Mouse (Mus musculus) MEL (cell line): ENCODE measurements around the gene Pxmp4. TPM values are rescaled to one million over a fixed set of nuclear protein-coding genes. Genes with fewer than 3 reads are reported as not detected.

ENCODE experiments used
- DNase-seq: peaks from one replicate; pipeline ENCODE4 v3.0.0; 2011; ENCODE audit warnings: low read depth, low spot score
- H3K27ac ChIP-seq: 2 replicates; pipeline ENCODE4 v1.5.1; 2012; ENCODE audit warnings: low read depth, mild to moderate bottlenecking, control low read depth, low read length, moderate library complexity; ENCODE audit not compliant: control insufficient read depth
- H3K27me3 ChIP-seq, 2 experiments: fragments of 150-350 bp in 1 of 2; sonication (generic) in 1 of 2; 2 replicates each; pipeline ENCODE4 v1.6.1; 2012; ENCODE audit warnings: low read length in 2 of 2, mild to moderate bottlenecking in 2 of 2, improper control_type of control experiment in 1 of 2, moderate library complexity in 1 of 2; ENCODE audit not compliant: insufficient read depth in 2 of 2, control insufficient read depth in 1 of 2
- H3K36me3 ChIP-seq, 2 experiments: 2 replicates each; pipeline ENCODE4 v1.6.1; 2012 to 2014; ENCODE audit warnings: low read length in 2 of 2, improper control_type of control experiment in 1 of 2, inconsistent platforms in 1 of 2, mild to moderate bottlenecking in 1 of 2; ENCODE audit not compliant: insufficient read depth in 2 of 2, control insufficient read depth in 1 of 2
- H3K4me1 ChIP-seq, 2 experiments: fragments of 150-350 bp in 1 of 2; sonication (generic) in 1 of 2; 2 replicates each; pipeline ENCODE4 v1.6.1; 2012; ENCODE audit warnings: low read length in 2 of 2, improper control_type of control experiment in 1 of 2, mild to moderate bottlenecking in 1 of 2; ENCODE audit not compliant: insufficient read depth in 2 of 2, control insufficient read depth in 1 of 2
- H3K4me3 ChIP-seq, 2 experiments: fragments of 150-350 bp in 1 of 2; sonication (generic) in 1 of 2; 2 replicates each; pipeline ENCODE4 v1.5.1; 2012; ENCODE audit warnings: low read depth in 2 of 2, low read length in 2 of 2, mild to moderate bottlenecking in 2 of 2, moderate library complexity in 2 of 2, control low read depth in 1 of 2, improper control_type of control experiment in 1 of 2; ENCODE audit not compliant: control insufficient read depth in 1 of 2, insufficient read depth in 1 of 2
- H3K79me2 ChIP-seq: 2 replicates; pipeline ENCODE4 v1.6.1; 2012; ENCODE audit warnings: mild to moderate bottlenecking, low read length, moderate library complexity; ENCODE audit not compliant: control insufficient read depth, poor library complexity, insufficient read depth
- H3K9ac ChIP-seq: 2 replicates; pipeline ENCODE4 v1.6.1; 2012; ENCODE audit warnings: low read depth, mild to moderate bottlenecking, control low read depth, low read length, moderate library complexity; ENCODE audit not compliant: control insufficient read depth, poor library complexity, severe bottlenecking
- H3K9me3 ChIP-seq: fragments of 150-350 bp; sonication (generic); replicated peaks from 2 replicates; pipeline ENCODE4 v1.6.1; 2012; ENCODE audit warnings: mild to moderate bottlenecking, low read length, improper control_type of control experiment, moderate library complexity; ENCODE audit not compliant: insufficient read depth
- BHLHE40 ChIP-seq: IDR thresholded peaks from 2 replicates; pipeline ENCODE4 v1.6.1; 2012; ENCODE audit warnings: low read depth, mild to moderate bottlenecking, inconsistent platforms, low read length, improper control_type of control experiment, borderline replicate concordance
- CHD1 ChIP-seq: IDR thresholded peaks from 2 replicates; pipeline ENCODE4 v1.6.1; 2012; ENCODE audit warnings: low read depth, mild to moderate bottlenecking, inconsistent platforms, low read length, improper control_type of control experiment
- CHD2 ChIP-seq: IDR thresholded peaks from 2 replicates; pipeline ENCODE4 v1.6.1; 2011; ENCODE audit warnings: low read length, improper control_type of control experiment
- EP300 ChIP-seq, 2 experiments: IDR thresholded peaks; 2 replicates each; pipeline ENCODE4 v1.6.1; 2011; ENCODE audit warnings: improper control_type of control experiment in 2 of 2, low read length in 2 of 2, low read depth in 1 of 2, mild to moderate bottlenecking in 1 of 2
- ETS1 ChIP-seq: IDR thresholded peaks from 2 replicates; pipeline ENCODE4 v1.6.1; 2012; ENCODE audit warnings: low read depth, mild to moderate bottlenecking, inconsistent platforms, low read length, improper control_type of control experiment, moderate library complexity
- GABPA ChIP-seq: IDR thresholded peaks from 2 replicates; pipeline ENCODE4 v1.6.1; 2012; ENCODE audit warnings: low read depth, mild to moderate bottlenecking, inconsistent platforms, low read length, improper control_type of control experiment, moderate library complexity
- HCFC1 ChIP-seq: IDR thresholded peaks from 2 replicates; pipeline ENCODE4 v1.6.1; 2012; ENCODE audit warnings: low read depth, mild to moderate bottlenecking, inconsistent platforms, low read length, improper control_type of control experiment, moderate library complexity
- MAFK ChIP-seq: IDR thresholded peaks from 2 replicates; pipeline ENCODE4 v1.6.1; 2011; ENCODE audit warnings: low read depth, mild to moderate bottlenecking, low read length, improper control_type of control experiment, borderline replicate concordance
- MAZ ChIP-seq: IDR thresholded peaks from 2 replicates; pipeline ENCODE4 v1.6.1; 2012; ENCODE audit warnings: low read depth, mild to moderate bottlenecking, inconsistent platforms, low read length, improper control_type of control experiment
- MEF2A ChIP-seq: IDR thresholded peaks from 2 replicates; pipeline ENCODE4 v1.6.1; 2014; ENCODE audit warnings: low read depth, mild to moderate bottlenecking, inconsistent platforms, low read length, improper control_type of control experiment; ENCODE audit not compliant: poor library complexity, insufficient replicate concordance, severe bottlenecking; ENCODE audit errors: extremely low read depth
- MYB ChIP-seq: IDR thresholded peaks from 2 replicates; pipeline ENCODE4 v1.6.1; 2011; ENCODE audit warnings: mild to moderate bottlenecking, low read depth, low read length, improper control_type of control experiment
- MYC ChIP-seq: IDR thresholded peaks from 2 replicates; pipeline ENCODE4 v1.6.1; 2011; ENCODE audit warnings: low read depth, mild to moderate bottlenecking, low read length, improper control_type of control experiment, moderate library complexity
- NELFE ChIP-seq: IDR thresholded peaks from 2 replicates; pipeline ENCODE4 v1.6.1; 2011; ENCODE audit warnings: low read depth, low read length, improper control_type of control experiment
- NRF1 ChIP-seq: IDR thresholded peaks from 2 replicates; pipeline ENCODE4 v1.6.1; 2014; ENCODE audit warnings: low read depth, mild to moderate bottlenecking, inconsistent platforms, low read length, improper control_type of control experiment, moderate library complexity; ENCODE audit not compliant: poor library complexity, insufficient read depth, severe bottlenecking
- POLR2A ChIP-seq, 2 experiments: IDR thresholded peaks; 2 replicates each; pipeline ENCODE4 v1.6.1; 2011 to 2012; ENCODE audit warnings: low read length in 2 of 2, mild to moderate bottlenecking in 2 of 2, control low read depth in 1 of 2, improper control_type of control experiment in 1 of 2, low read depth in 1 of 2, moderate library complexity in 1 of 2; ENCODE audit not compliant: control insufficient read depth in 1 of 2, insufficient read depth in 1 of 2, poor library complexity in 1 of 2
- POLR2AphosphoS5 ChIP-seq: IDR thresholded peaks from 2 replicates; pipeline ENCODE4 v1.6.1; 2012; ENCODE audit warnings: low read depth, borderline replicate concordance, mild to moderate bottlenecking, inconsistent platforms, low read length, moderate library complexity, mixed read lengths
- SIN3A ChIP-seq: IDR thresholded peaks from 2 replicates; pipeline ENCODE4 v1.6.1; 2012; ENCODE audit warnings: low read length, improper control_type of control experiment, inconsistent platforms
- TAL1 ChIP-seq: IDR thresholded peaks from 2 replicates; pipeline ENCODE4 v1.6.1; 2012; ENCODE audit warnings: mild to moderate bottlenecking, inconsistent platforms, low read length, moderate library complexity, mixed read lengths
- TBP ChIP-seq: IDR thresholded peaks from 2 replicates; pipeline ENCODE4 v1.8.0; 2011; ENCODE audit warnings: low read depth, low read length, improper control_type of control experiment
- TCF12 ChIP-seq: IDR thresholded peaks from 2 replicates; pipeline ENCODE4 v1.6.1; 2014; ENCODE audit warnings: low read depth, mild to moderate bottlenecking, inconsistent platforms, low read length, improper control_type of control experiment, moderate library complexity
- USF2 ChIP-seq, 2 experiments: IDR thresholded peaks; 2 replicates each; pipeline ENCODE4 v1.6.1; 2011 to 2012; ENCODE audit warnings: improper control_type of control experiment in 2 of 2, low read length in 2 of 2, borderline replicate concordance in 1 of 2, inconsistent platforms in 1 of 2, low read depth in 1 of 2, mild to moderate bottlenecking in 1 of 2; ENCODE audit not compliant: insufficient read depth in 1 of 2
- ZC3H11A ChIP-seq: IDR thresholded peaks from 2 replicates; pipeline ENCODE4 v1.6.1; 2012; ENCODE audit warnings: low read depth, mild to moderate bottlenecking, inconsistent platforms, low read length, improper control_type of control experiment
- polyA plus RNA-seq, 2 experiments: library from polyadenylated mRNA; stranded (reverse) in 1 of 2; unstranded in 1 of 2; fragments of >175 nt in 1 of 2; fragments of >200 nt in 1 of 2; gene quantifications; 2 replicates each; pipeline versions ENCODE4 v1.2.1 to v1.2.4; 2012; ENCODE audit warnings: low replicate concordance in 2 of 2, low read depth in 1 of 2; ENCODE audit not compliant: insufficient read length in 2 of 2, insufficient read depth in 1 of 2, missing spikeins in 1 of 2
- total RNA-seq: library from RNA; depleted of rRNA; stranded (reverse); fragments of 300-350 nt; gene quantifications from 2 replicates; pipeline ENCODE4 v1.2.3, GENCODE M21; 2012

Gene Pxmp4
- total and polyA plus RNA-seq, 3 experiments: 5.9 to 12.2 TPM; not detected in 1

- no peak overlapping the region for H3K4me3 ChIP-seq
- no peak overlapping the region for H3K27ac ChIP-seq
- H3K9ac ChIP-seq: no peak overlapping the region
- H3K9me3 ChIP-seq: no peaks in the 10 kb centered on the region
- peaks cover 0 to 6% of the 10 kb centered on the region in 2 experiments; a peak in 1 of 4 replicates for H3K36me3 ChIP-seq
- no peak for DNase-seq
- peaks cover 8 to 12% of the 10 kb centered on the region in 2 experiments for H3K4me1 ChIP-seq
- no peaks in the 10 kb centered on the region for H3K27me3 ChIP-seq
- TF ChIP-seq HCFC1 (no peak), EP300 (IDR thresholded peaks at IDR 0.05; ENCODE audit: low read depth in 1 of 2, low read length in 2 of 2) (no peak), NRF1 (no peak), MAZ (no peak), ZC3H11A (no peak), SIN3A (no peak), NELFE (no peak), POLR2A (IDR thresholded peaks at IDR 0.05; ENCODE audit: control insufficient read depth in 1 of 2, insufficient read depth in 1 of 2, low read depth in 1 of 2, low read length in 2 of 2, poor library complexity in 1 of 2) (no peak), MEF2A (no peak), MYC (no peak), MAFK (no peak), MYB (no peak), ETS1 (no peak), TAL1 (no peak)
- no peaks in the 10 kb centered on the region for H3K79me2 ChIP-seq
These were observed 32.3 kb upstream of the Pxmp4 start for GRCm38 (mm10) chr2:154635826-154636225.

- Histone ChIP-seq H3K4me1 (peaks cover 8 to 12% of the 10 kb centered on the region in 2 experiments), H3K9me3 (no peaks in the 10 kb centered on the region), H3K79me2 (no peaks in the 10 kb centered on the region), H3K27ac (no peak overlapping the region), H3K27me3 (no peaks in the 10 kb centered on the region), H3K9ac (no peak overlapping the region), H3K4me3 (no peak overlapping the region)
- no peak for DNase-seq
- TF ChIP-seq GABPA (no peak), BHLHE40 (no peak), CHD2 (no peak), POLR2AphosphoS5 (no peak), USF2 (IDR thresholded peaks at IDR 0.05; ENCODE audit: borderline replicate concordance in 1 of 2, insufficient read depth in 1 of 2, low read depth in 1 of 2, low read length in 2 of 2) (no peak), MEF2A (no peak), MAFK (no peak), NELFE (no peak), SIN3A (no peak), ZC3H11A (no peak), TCF12 (no peak), CHD1 (no peak), TBP (no peak)
- TF ChIP-seq, all 39 proteins: peak for 0
- peaks cover 0 to 6% of the 10 kb centered on the region in 2 experiments; a peak in 1 of 4 replicates for H3K36me3 ChIP-seq
These were observed 30.6 kb upstream of the Pxmp4 start for GRCm38 (mm10) chr2:154633876-154634644.
